Mouse (Mus musculus): Measurements from ENCODE around the gene Pkd1. TPM values are rescaled to one million over a fixed set of nuclear protein-coding genes. Genes with fewer than 3 reads are reported as not detected.

Gene Pkd1
- polyA plus RNA-seq, 1 experiment from 2014 or later, result 2.6 TPM

DNA sequence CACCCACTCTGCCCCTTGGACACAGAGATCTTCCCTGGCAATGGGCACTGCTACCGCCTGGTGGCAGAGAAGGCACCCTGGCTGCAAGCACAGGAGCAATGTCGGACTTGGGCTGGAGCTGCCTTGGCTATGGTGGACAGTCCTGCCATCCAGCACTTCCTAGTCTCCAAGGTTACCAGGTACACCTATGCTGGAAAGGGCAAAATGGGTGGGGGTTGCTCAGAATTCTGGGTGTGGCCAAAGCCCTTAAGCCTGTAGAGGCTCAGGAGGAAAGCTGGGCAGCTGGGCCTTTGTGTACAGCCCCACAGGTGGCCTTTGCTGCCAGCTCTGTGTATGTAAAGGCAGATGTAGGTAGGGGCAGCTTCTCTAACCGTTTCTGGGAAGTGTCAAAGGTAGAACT lies 16.2 kb downstream of the Pkd1 start:
- ATAC-seq (ENCODE audit: insufficient read depth), result no peak
- Histone ChIP-seq H3K4me3 (replicated peaks) (no peak overlapping the region), H3K36me3 (replicated peaks) (peaks cover 14% of the 10 kb centered on the region; the same call in 1 of the 2 replicates), H3K9me3 (replicated peaks) (no peaks in the 10 kb centered on the region), H3K9ac (no peak overlapping the region), H3K27me3 (no peaks in the 10 kb centered on the region), H3K4me1 (replicated peaks) (peaks cover 25% of the 10 kb centered on the region), H3K27ac (replicated peaks) (no peak overlapping the region), H3K4me2 (no peak overlapping the region)
- WGBS (ENCODE audit: insufficient replicate concordance), result 63% methylated on average over 3 of the region's 3 CpGs

GRCm38 (mm10) chr17:24567034-24567779 lies 17.6 kb downstream of the Pkd1 start:
- Histone ChIP-seq H3K27ac (replicated peaks) (no peak overlapping the region), H3K9me3 (replicated peaks) (no peaks in the 10 kb centered on the region), H3K4me2 (no peak overlapping the region; the same call in 1 of the 2 replicates), H3K4me1 (replicated peaks) (peaks cover 25% of the 10 kb centered on the region), H3K27me3 (no peaks in the 10 kb centered on the region), H3K9ac (peak overlapping the region; percentile 18; the same call in 1 of the 2 replicates), H3K36me3 (replicated peaks) (peaks cover 16% of the 10 kb centered on the region; the same call in 1 of the 2 replicates), H3K4me3 (replicated peaks) (no peak overlapping the region)
- ATAC-seq (ENCODE audit: insufficient read depth), result peak; percentile 57; the same call in 1 of the 2 replicates
- 40% methylated on average over 8 of the region's 8 CpGs for WGBS (ENCODE audit: insufficient replicate concordance)

DNA sequence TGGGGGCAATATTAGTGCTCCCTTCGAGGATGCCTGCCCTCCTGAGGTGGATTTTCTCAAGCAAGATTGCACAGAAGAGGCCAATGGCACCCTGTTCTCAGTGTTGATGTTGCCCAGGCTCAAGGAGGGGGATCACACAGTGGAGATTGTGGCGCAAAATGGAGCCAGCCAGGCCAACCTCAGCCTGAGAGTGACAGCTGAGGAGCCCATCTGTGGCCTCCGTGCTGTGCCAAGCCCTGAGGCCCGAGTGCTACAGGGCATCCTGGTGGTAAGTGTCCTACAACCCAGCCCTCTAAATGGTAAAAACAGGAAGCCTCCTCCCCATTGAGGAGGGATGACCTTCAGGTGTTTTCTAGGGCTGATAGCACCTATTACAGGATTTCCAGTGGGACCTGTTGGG lies 20.2 kb downstream of the Pkd1 start:
- Histone ChIP-seq H3K27ac (replicated peaks) (no peak overlapping the region), H3K36me3 (replicated peaks) (peaks cover 24% of the 10 kb centered on the region), H3K9me3 (replicated peaks) (no peaks in the 10 kb centered on the region), H3K4me1 (replicated peaks) (peaks cover 21% of the 10 kb centered on the region), H3K27me3 (no peaks in the 10 kb centered on the region), H3K4me3 (replicated peaks) (no peak overlapping the region), H3K9ac (no peak overlapping the region), H3K4me2 (no peak overlapping the region)
- WGBS (ENCODE audit: insufficient replicate concordance), result 72% methylated on average over 4 of the region's 4 CpGs
- ATAC-seq (ENCODE audit: insufficient read depth), result no peak

- no peak for ATAC-seq (ENCODE audit: insufficient read depth)
- no peaks in the 10 kb centered on the region for H3K4me1 ChIP-seq (replicated peaks)
- no peak overlapping the region for H3K4me3 ChIP-seq (replicated peaks)
- H3K27me3 ChIP-seq, result no peaks in the 10 kb centered on the region
- H3K36me3 ChIP-seq (replicated peaks), result peaks cover 24% of the 10 kb centered on the region
- 86% methylated on average over 12 of the region's 12 CpGs for WGBS (ENCODE audit: insufficient replicate concordance)
- H3K9me3 ChIP-seq (replicated peaks), result no peaks in the 10 kb centered on the region
- no peak overlapping the region for H3K4me2 ChIP-seq
- H3K27ac ChIP-seq (replicated peaks), result no peak overlapping the region
- H3K9ac ChIP-seq, result no peak overlapping the region
Observed at GRCm38 (mm10) chr17:24572651-24573245, 23.1 kb downstream of the Pkd1 start.

GRCm38 (mm10) chr17:24573811-24574210 lies 24.2 kb downstream of the Pkd1 start:
- no peak overlapping the region for H3K9ac ChIP-seq
- no peak for ATAC-seq (ENCODE audit: insufficient read depth)
- WGBS (ENCODE audit: insufficient replicate concordance), result 77% methylated on average over 9 of the region's 9 CpGs
- no peaks in the 10 kb centered on the region for H3K27me3 ChIP-seq
- no peak overlapping the region for H3K4me3 ChIP-seq (replicated peaks)
- no peak overlapping the region for H3K4me2 ChIP-seq
- peaks cover 25% of the 10 kb centered on the region for H3K36me3 ChIP-seq (replicated peaks)
- no peaks in the 10 kb centered on the region for H3K9me3 ChIP-seq (replicated peaks)
- H3K27ac ChIP-seq (replicated peaks), result no peak overlapping the region
- no peaks in the 10 kb centered on the region for H3K4me1 ChIP-seq (replicated peaks)

DNA sequence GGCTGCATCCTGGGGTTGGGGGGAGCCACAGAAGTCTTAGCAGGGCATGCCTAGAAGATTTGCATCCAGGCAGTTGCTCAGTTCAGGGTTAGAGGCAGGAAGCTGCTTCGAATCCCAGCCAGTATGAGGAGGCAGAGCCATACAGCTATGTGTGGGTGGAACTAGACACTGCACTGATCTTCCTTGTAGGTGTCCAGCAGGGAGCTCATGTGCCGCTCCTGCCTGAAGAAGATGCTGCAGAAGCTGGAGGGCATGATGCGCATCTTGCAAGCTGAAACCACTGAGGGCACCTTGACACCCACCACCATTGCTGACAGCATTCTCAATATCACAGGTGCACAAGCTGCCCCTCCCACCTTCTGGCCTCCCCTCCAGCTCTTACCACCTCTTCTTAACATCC lies 29.9 kb downstream of the Pkd1 start:
- 85% methylated on average over 3 of the region's 3 CpGs for WGBS (ENCODE audit: insufficient replicate concordance)
- H3K27me3 ChIP-seq, result no peaks in the 10 kb centered on the region
- H3K4me2 ChIP-seq, result no peak overlapping the region
- peaks cover 13% of the 10 kb centered on the region for H3K4me1 ChIP-seq (replicated peaks)
- ATAC-seq (ENCODE audit: insufficient read depth), result no peak
- H3K9ac ChIP-seq, result no peak overlapping the region
- no peaks in the 10 kb centered on the region for H3K9me3 ChIP-seq (replicated peaks)
- H3K36me3 ChIP-seq (replicated peaks), result peaks cover 17% of the 10 kb centered on the region; the same call in 1 of the 2 replicates
- H3K4me3 ChIP-seq (replicated peaks), result no peak overlapping the region
- H3K27ac ChIP-seq (replicated peaks), result no peak overlapping the region

- no peaks in the 10 kb centered on the region for H3K9me3 ChIP-seq (replicated peaks)
- peaks cover 17% of the 10 kb centered on the region for H3K4me1 ChIP-seq (replicated peaks)
- no peak for ATAC-seq (ENCODE audit: insufficient read depth)
- no peak overlapping the region for H3K4me2 ChIP-seq
- H3K27ac ChIP-seq (replicated peaks), result no peak overlapping the region
- peaks cover 17% of the 10 kb centered on the region; the same call in 1 of the 2 replicates for H3K36me3 ChIP-seq (replicated peaks)
- H3K9ac ChIP-seq, result no peak overlapping the region
- H3K4me3 ChIP-seq (replicated peaks), result no peak overlapping the region
- WGBS (ENCODE audit: insufficient replicate concordance), result 84% methylated on average over 2 of the region's 2 CpGs
- no peaks in the 10 kb centered on the region for H3K27me3 ChIP-seq
Observed at GRCm38 (mm10) chr17:24580287-24580686, 30.7 kb downstream of the Pkd1 start.

GRCm38 (mm10) chr17:24583599-24584460 lies 34.2 kb downstream of the Pkd1 start:
- ATAC-seq (ENCODE audit: insufficient read depth), result no peak
- H3K4me1 ChIP-seq (replicated peaks), result peaks cover 17% of the 10 kb centered on the region
- no peak overlapping the region for H3K4me3 ChIP-seq (replicated peaks)
- peaks cover 40% of the 10 kb centered on the region for H3K36me3 ChIP-seq (replicated peaks)
- no peaks in the 10 kb centered on the region for H3K27me3 ChIP-seq
- H3K27ac ChIP-seq (replicated peaks), result peak overlapping the region; percentile 34; the same call in 1 of the 2 replicates
- no peaks in the 10 kb centered on the region for H3K9me3 ChIP-seq (replicated peaks)
- no peak overlapping the region for H3K4me2 ChIP-seq
- WGBS (ENCODE audit: insufficient replicate concordance), result 37% methylated on average over 5 of the region's 5 CpGs
- no peak overlapping the region for H3K9ac ChIP-seq

DNA sequence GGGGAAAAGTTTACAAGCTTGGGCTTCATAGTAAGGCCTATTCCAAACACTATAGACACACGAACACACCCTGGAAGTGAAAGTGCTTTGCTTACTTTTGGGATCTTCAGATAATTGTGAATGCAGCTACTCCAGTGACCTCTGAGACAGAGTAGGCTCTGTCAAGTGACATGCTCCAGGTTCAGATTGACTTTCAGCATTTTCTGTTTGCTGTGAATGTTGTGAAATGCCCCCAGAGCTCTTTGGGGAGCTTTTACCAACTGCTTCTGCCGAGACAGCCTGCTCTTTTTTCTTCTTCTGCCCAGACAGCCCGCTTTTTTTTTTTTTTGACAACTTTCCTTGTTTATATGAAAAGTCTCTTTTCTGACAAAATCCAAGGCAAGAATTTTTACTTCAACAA lies 34.9 kb downstream of the Pkd1 start:
- Histone ChIP-seq H3K9ac (no peak overlapping the region), H3K27me3 (no peaks in the 10 kb centered on the region), H3K4me3 (replicated peaks) (no peak overlapping the region), H3K4me1 (replicated peaks) (peaks cover 17% of the 10 kb centered on the region), H3K9me3 (replicated peaks) (no peaks in the 10 kb centered on the region), H3K36me3 (replicated peaks) (peaks cover 39% of the 10 kb centered on the region), H3K4me2 (no peak overlapping the region), H3K27ac (replicated peaks) (peak overlapping the region; percentile 34; the same call in 1 of the 2 replicates)
- ATAC-seq (ENCODE audit: insufficient read depth), result 0 out of 2 replicates have a peak, but pooled peaks have one; percentile 37
- whole genome bisulfite sequencing (ENCODE audit: insufficient replicate concordance), result 50% methylated on average over 3 of the region's 3 CpGs

GRCm38 (mm10) chr17:24586532-24586931 lies 36.9 kb downstream of the Pkd1 start:
- Histone ChIP-seq H3K9me3 (replicated peaks) (no peaks in the 10 kb centered on the region), H3K36me3 (replicated peaks) (peaks cover 34% of the 10 kb centered on the region), H3K4me1 (replicated peaks) (peaks cover 15% of the 10 kb centered on the region), H3K9ac (no peak overlapping the region), H3K4me2 (no peak overlapping the region), H3K27ac (replicated peaks) (no peak overlapping the region), H3K27me3 (no peaks in the 10 kb centered on the region), H3K4me3 (replicated peaks) (no peak overlapping the region)
- 59% methylated on average over 4 of the region's 4 CpGs for WGBS (ENCODE audit: insufficient replicate concordance)
- ATAC-seq (ENCODE audit: insufficient read depth), result no peak

DNA sequence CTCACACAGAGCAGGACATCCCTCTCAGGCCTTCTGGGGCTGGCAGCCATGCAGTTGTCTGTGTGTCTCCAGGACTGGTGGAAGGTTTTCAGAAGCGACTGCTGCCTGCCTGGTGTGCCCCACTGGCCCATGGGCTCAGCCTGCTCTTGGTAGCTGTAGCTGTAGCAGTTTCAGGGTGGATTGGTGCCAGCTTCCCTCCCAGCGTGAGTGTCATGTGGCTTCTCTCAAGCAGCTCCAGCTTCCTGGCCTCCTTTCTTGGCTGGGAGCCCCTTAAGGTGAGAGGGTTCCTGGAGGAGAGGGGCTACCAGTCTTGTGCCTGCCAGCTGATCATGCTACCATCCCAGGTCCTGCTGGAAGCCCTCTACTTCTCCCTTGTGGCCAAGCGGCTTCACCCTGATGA lies 41.3 kb downstream of the Pkd1 start:
- Histone ChIP-seq H3K36me3 (replicated peaks) (peaks cover 57% of the 10 kb centered on the region), H3K4me1 (replicated peaks) (no peaks in the 10 kb centered on the region), H3K4me3 (replicated peaks) (no peak overlapping the region), H3K4me2 (no peak overlapping the region), H3K9me3 (replicated peaks) (no peaks in the 10 kb centered on the region), H3K27me3 (no peaks in the 10 kb centered on the region), H3K9ac (no peak overlapping the region), H3K27ac (replicated peaks) (no peak overlapping the region)
- WGBS (ENCODE audit: insufficient replicate concordance), result 66% methylated on average over 3 of the region's 3 CpGs
- no peak for ATAC-seq (ENCODE audit: insufficient read depth)

All from liver, embryonic 15.5 days (tissue).